Mouse (Mus musculus) lung, embryonic 14.5 days (tissue): ENCODE results near the gene Adarb2. TPM values are rescaled to one million over a fixed set of nuclear protein-coding genes. Genes with fewer than 3 reads are reported as not detected.

ENCODE experiments used
- ATAC-seq: fragments of 200-750 bp; cut with Nextera tagmentation; 2 replicates; pipeline ENCODE4 v1.8.0; 2017; ENCODE audit warnings: mild to moderate bottlenecking, moderate TSS enrichment, moderate library complexity; ENCODE audit not compliant: insufficient read depth
- DNase-seq: peaks from one replicate; pipeline ENCODE4 v3.0.0-alpha.2; 2015
- H3K27ac ChIP-seq: fragments of 300-500 bp; sonication (generic); 2 replicates; pipeline ENCODE4 v1.5.1; 2014; ENCODE audit warnings: low read depth, mild to moderate bottlenecking, moderate library complexity
- H3K27me3 ChIP-seq: fragments of 300-500 bp; sonication (generic); 2 replicates; pipeline ENCODE4 v1.6.1; 2014; ENCODE audit warnings: low read length, control low read depth; ENCODE audit not compliant: insufficient read depth
- H3K36me3 ChIP-seq: fragments of 300-500 bp; sonication (generic); 2 replicates; pipeline ENCODE4 v1.6.1; 2014; ENCODE audit warnings: control low read depth; ENCODE audit not compliant: insufficient read depth
- H3K4me1 ChIP-seq: fragments of 300-500 bp; sonication (generic); 2 replicates; pipeline ENCODE4 v1.6.1; 2014; ENCODE audit warnings: antibody characterized with exemption, control low read depth; ENCODE audit not compliant: insufficient read depth
- H3K4me2 ChIP-seq: fragments of 300-500 bp; sonication (generic); 2 replicates; pipeline ENCODE4 v1.6.1; 2014; ENCODE audit warnings: mild to moderate bottlenecking
- H3K4me3 ChIP-seq: fragments of 300-500 bp; sonication (generic); 2 replicates; pipeline ENCODE4 v1.5.1; 2014; ENCODE audit warnings: low read depth, low read length
- H3K9ac ChIP-seq: fragments of 300-500 bp; sonication (generic); 2 replicates; pipeline ENCODE4 v1.6.1; 2014
- H3K9me3 ChIP-seq: fragments of 300-500 bp; sonication (generic); 2 replicates; pipeline ENCODE4 v1.6.1; 2016; ENCODE audit warnings: low read depth, low read length, control low read depth
- CTCF ChIP-seq: IDR thresholded peaks from 2 replicates; pipeline ENCODE4 v1.5.1; 2016; ENCODE audit warnings: antibody characterized with exemption, low read depth
- WGBS: fragments of 180-500 bp; shearing (Covaris S2); extraction: QIAGEN DNeasy Blood & Tissue Kit; methylation state at CpG from one replicate; pipeline ENCODE4 v1.1.7; 2014; 5-methylcytosine and 5-hydroxymethylcytosine counted together
- polyA plus RNA-seq: library from polyadenylated mRNA; unstranded; fragments of >200 nt; fragmentation: Nextera tagmentation; extraction: Ambion mirVana; gene quantifications from 2 replicates; pipeline ENCODE4 v1.2.1, GENCODE M21; 2014

Adarb2 gene
- polyA plus RNA-seq, 1 experiment from 2014 or later: 0.24 TPM

GRCm38 (mm10) chr13:8643920-8644319 lies 441.3 kb downstream of the Adarb2 start:
- Histone ChIP-seq H3K4me3 (no peak overlapping the region), H3K9me3 (no peaks in the 10 kb centered on the region), H3K4me1 (no peaks in the 10 kb centered on the region), H3K9ac (no peak overlapping the region), H3K27me3 (no peaks in the 10 kb centered on the region), H3K4me2 (no peak overlapping the region), H3K27ac (no peak overlapping the region), H3K36me3 (no peaks in the 10 kb centered on the region)
- 64% methylated on average over 3 of the region's 3 CpGs for WGBS
- ATAC-seq (no peak), DNase-seq (no peak)
- TF ChIP-seq CTCF: no peak

DNA sequence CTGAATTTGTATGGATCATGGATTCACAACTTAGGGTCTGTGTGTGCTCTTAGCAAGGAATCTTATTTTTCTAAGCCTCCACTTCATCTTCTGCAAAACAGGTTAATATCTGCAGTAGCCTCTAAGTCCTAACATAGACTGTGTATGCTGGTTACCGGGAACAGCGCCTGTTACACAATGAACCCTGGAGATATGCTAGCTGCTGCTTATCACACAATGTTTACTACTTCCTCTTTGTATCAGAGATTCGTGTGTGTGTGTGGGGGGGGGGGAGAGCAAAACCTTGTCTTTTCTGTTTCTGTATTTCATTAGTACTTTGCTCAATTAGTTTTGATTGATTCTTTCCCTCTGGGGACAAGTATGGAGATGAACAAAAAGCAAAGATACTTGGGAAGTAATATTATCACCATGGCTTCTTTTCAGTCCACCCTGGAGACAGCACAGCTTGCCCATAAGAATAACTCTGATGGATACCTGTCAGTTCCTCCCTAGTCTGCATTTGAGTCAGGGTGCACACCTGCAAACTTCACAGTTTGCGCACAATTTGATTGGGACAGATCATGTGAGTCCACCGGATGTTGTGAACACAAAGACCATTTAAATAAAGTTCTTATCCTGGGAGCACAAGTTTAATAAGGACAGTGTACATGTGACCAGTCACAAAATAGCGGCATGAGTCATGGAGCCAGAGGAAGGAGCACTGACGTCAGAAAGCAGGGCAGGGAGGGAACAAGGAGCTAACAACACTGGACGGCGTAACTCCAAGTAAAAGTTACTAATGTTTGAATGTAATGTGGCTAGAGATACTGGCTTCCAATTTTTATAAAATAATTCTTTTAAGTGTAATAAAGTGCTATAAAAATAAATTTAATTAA lies 442.4 kb downstream of the Adarb2 start:
- DNase-seq: no peak
- H3K9me3 ChIP-seq: no peaks in the 10 kb centered on the region
- no peaks in the 10 kb centered on the region for H3K4me1 ChIP-seq
- WGBS: 67% methylated on average over 9 of the region's 9 CpGs
- no peaks in the 10 kb centered on the region for H3K36me3 ChIP-seq
- TF ChIP-seq CTCF: no peak
- H3K4me2 ChIP-seq: no peak overlapping the region
- H3K4me3 ChIP-seq: no peak overlapping the region
- no peak overlapping the region for H3K27ac ChIP-seq
- H3K9ac ChIP-seq: no peak overlapping the region
- no peaks in the 10 kb centered on the region for H3K27me3 ChIP-seq
- ATAC-seq: no peak

GRCm38 (mm10) chr13:8649261-8649660 lies 446.6 kb downstream of the Adarb2 start:
- no peaks in the 10 kb centered on the region for H3K4me1 ChIP-seq
- no peaks in the 10 kb centered on the region for H3K9me3 ChIP-seq
- H3K9ac ChIP-seq: no peak overlapping the region
- ATAC-seq (no peak), DNase-seq (no peak)
- no peaks in the 10 kb centered on the region for H3K27me3 ChIP-seq
- H3K36me3 ChIP-seq: no peaks in the 10 kb centered on the region
- no peak overlapping the region for H3K27ac ChIP-seq
- no peak overlapping the region for H3K4me2 ChIP-seq
- 60% methylated on average over 2 of the region's 2 CpGs for WGBS
- no peak overlapping the region for H3K4me3 ChIP-seq
- no peak for TF ChIP-seq CTCF

- Histone ChIP-seq H3K9ac (no peak overlapping the region), H3K4me3 (no peak overlapping the region), H3K27ac (no peak overlapping the region), H3K27me3 (no peaks in the 10 kb centered on the region), H3K9me3 (no peaks in the 10 kb centered on the region), H3K4me2 (no peak overlapping the region), H3K4me1 (no peaks in the 10 kb centered on the region), H3K36me3 (no peaks in the 10 kb centered on the region)
- DNase-seq (no peak), ATAC-seq (no peak)
- TF ChIP-seq CTCF: no peak
- WGBS: 86% methylated on average over 9 of the region's 9 CpGs
Measured at GRCm38 (mm10) chr13:8664615-8665240, 462.1 kb downstream of the Adarb2 start.

GRCm38 (mm10) chr13:8677174-8677573 lies 474.5 kb downstream of the Adarb2 start:
- Histone ChIP-seq H3K27ac (no peak overlapping the region), H3K4me2 (no peak overlapping the region), H3K9me3 (no peaks in the 10 kb centered on the region), H3K4me1 (no peaks in the 10 kb centered on the region), H3K9ac (no peak overlapping the region), H3K27me3 (no peaks in the 10 kb centered on the region), H3K4me3 (no peak overlapping the region), H3K36me3 (no peaks in the 10 kb centered on the region)
- no peak for DNase-seq
- 60% methylated on average over 5 of the region's 5 CpGs for WGBS
- no peak for TF ChIP-seq CTCF
- ATAC-seq: no peak

DNA sequence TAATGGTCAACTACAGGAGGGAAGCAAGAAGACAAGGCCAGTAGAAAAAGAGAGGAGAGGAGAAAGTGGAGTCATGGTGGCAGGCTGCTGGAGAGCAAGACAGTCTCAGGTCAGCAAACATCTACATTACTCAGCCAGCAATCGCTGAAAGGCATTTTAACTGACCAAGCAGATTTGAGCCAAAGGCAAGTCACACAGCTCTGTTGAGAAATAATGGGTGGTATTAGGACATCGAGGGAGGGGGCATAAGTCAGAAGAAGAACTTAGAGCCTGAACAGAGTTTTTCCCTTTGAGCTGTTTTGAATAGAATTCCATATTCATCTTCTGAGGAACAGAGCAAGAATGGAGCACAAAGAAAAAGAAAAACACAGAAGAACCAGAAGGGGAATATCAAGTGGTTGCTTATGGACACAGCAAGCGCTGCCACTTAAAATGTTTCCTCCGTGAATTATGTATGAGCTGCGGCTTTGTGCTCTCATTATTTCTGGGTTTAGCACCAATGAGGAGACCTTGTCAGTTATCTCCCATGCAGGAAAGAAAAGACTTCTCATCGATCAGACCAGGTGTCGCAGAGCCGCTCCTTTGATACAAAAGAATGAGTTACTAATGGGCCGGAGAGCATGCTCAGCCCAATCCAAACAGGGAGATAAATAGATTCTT lies 477.9 kb downstream of the Adarb2 start:
- Histone ChIP-seq H3K36me3 (no peaks in the 10 kb centered on the region), H3K4me3 (no peak overlapping the region), H3K9me3 (no peaks in the 10 kb centered on the region), H3K9ac (no peak overlapping the region), H3K27ac (no peak overlapping the region), H3K4me2 (no peak overlapping the region), H3K4me1 (no peaks in the 10 kb centered on the region), H3K27me3 (no peaks in the 10 kb centered on the region)
- no peak for DNase-seq
- ATAC-seq: no peak
- 81% methylated on average over 9 of the region's 9 CpGs for WGBS
- no peak for TF ChIP-seq CTCF

- Histone ChIP-seq H3K4me1 (no peaks in the 10 kb centered on the region), H3K9ac (no peak overlapping the region), H3K4me2 (no peak overlapping the region), H3K4me3 (no peak overlapping the region), H3K27ac (no peak overlapping the region), H3K9me3 (no peaks in the 10 kb centered on the region), H3K36me3 (no peaks in the 10 kb centered on the region), H3K27me3 (no peaks in the 10 kb centered on the region)
- no peak for TF ChIP-seq CTCF
- ATAC-seq (no peak), DNase-seq (no peak)
- WGBS: 71% methylated on average over 6 of the region's 6 CpGs
Measured at GRCm38 (mm10) chr13:8691448-8691847, 488.8 kb downstream of the Adarb2 start.
